Mouse (Mus musculus): Measurements from ENCODE around the gene Ttc23. TPM values are rescaled to one million over a fixed set of nuclear protein-coding genes. Genes with fewer than 3 reads are reported as not detected.

Gene Ttc23
- total RNA-seq (2022), result 10 to 100 TPM; 17.8 to 24.1 (median 22.1) TPM

GRCm38 (mm10) chr7:67647277-67647676 is at the start of gene Ttc23:
Gene Ttc23, plus strand, starts transcription at chr7:67647410.
- no peak for DNase-seq (ENCODE audit: low spot score in 2 of 2)

GRCm38 (mm10) chr7:67598050-67598449 is 49.2 kb upstream of the Ttc23 start:
- peak; percentile 51 to 80 for DNase-seq (ENCODE audit: low spot score in 2 of 2)

- no peak for DNase-seq (ENCODE audit: low spot score in 2 of 2)
Measured at GRCm38 (mm10) chr7:67605114-67605513, 42.1 kb upstream of the Ttc23 start.

GRCm38 (mm10) chr7:67606250-67606649 is 41.0 kb upstream of the Ttc23 start:
- DNase-seq (ENCODE audit: low spot score in 2 of 2), result no peak

GRCm38 (mm10) chr7:67607669-67608347 is 39.4 kb upstream of the Ttc23 start:
- no peak for DNase-seq (ENCODE audit: low spot score in 2 of 2)

- DNase-seq (ENCODE audit: low spot score in 2 of 2), result no peak
Measured at GRCm38 (mm10) chr7:67608348-67609024, 38.7 kb upstream of the Ttc23 start.

- DNase-seq (ENCODE audit: low spot score in 2 of 2), result peak in 1 of 2 experiments; percentile 30
Measured at GRCm38 (mm10) chr7:67613795-67614463, 33.3 kb upstream of the Ttc23 start.

GRCm38 (mm10) chr7:67614464-67614861 is 32.7 kb upstream of the Ttc23 start:
- no peak for DNase-seq (ENCODE audit: low spot score in 2 of 2)

- no peak for DNase-seq (ENCODE audit: low spot score in 2 of 2)
Measured at GRCm38 (mm10) chr7:67616890-67617289, 30.3 kb upstream of the Ttc23 start.

- DNase-seq (ENCODE audit: low spot score in 2 of 2), result no peak
Measured at GRCm38 (mm10) chr7:67617646-67618045, 29.6 kb upstream of the Ttc23 start.

- no peak for DNase-seq (ENCODE audit: low spot score in 2 of 2)
Measured at GRCm38 (mm10) chr7:67618316-67618715, 28.9 kb upstream of the Ttc23 start.

- no peak for DNase-seq (ENCODE audit: low spot score in 2 of 2)
Measured at GRCm38 (mm10) chr7:67619836-67620235, 27.4 kb upstream of the Ttc23 start.

GRCm38 (mm10) chr7:67622151-67622550 is 25.1 kb upstream of the Ttc23 start:
- DNase-seq (ENCODE audit: low spot score in 2 of 2), result no peak

GRCm38 (mm10) chr7:67626671-67627070 is 20.5 kb upstream of the Ttc23 start:
- no peak for DNase-seq (ENCODE audit: low spot score in 2 of 2)

GRCm38 (mm10) chr7:67629681-67630080 is 17.5 kb upstream of the Ttc23 start:
- DNase-seq (ENCODE audit: low spot score in 2 of 2), result no peak

GRCm38 (mm10) chr7:67630817-67631216 is 16.4 kb upstream of the Ttc23 start:
- DNase-seq (ENCODE audit: low spot score in 2 of 2), result peak; percentile 53 to 59

- DNase-seq (ENCODE audit: low spot score in 2 of 2), result no peak
Measured at GRCm38 (mm10) chr7:67632380-67632779, 14.8 kb upstream of the Ttc23 start.

- DNase-seq (ENCODE audit: low spot score in 2 of 2), result no peak
Measured at GRCm38 (mm10) chr7:67634210-67634609, 13.0 kb upstream of the Ttc23 start.

GRCm38 (mm10) chr7:67636161-67636560 is 11.0 kb upstream of the Ttc23 start:
- no peak for DNase-seq (ENCODE audit: low spot score in 2 of 2)

- DNase-seq (ENCODE audit: low spot score in 2 of 2), result no peak
Measured at GRCm38 (mm10) chr7:67639006-67639405, 8.2 kb upstream of the Ttc23 start.

- no peak for DNase-seq (ENCODE audit: low spot score in 2 of 2)
Measured at GRCm38 (mm10) chr7:67642955-67643354, 4.3 kb upstream of the Ttc23 start.

- DNase-seq (ENCODE audit: low spot score in 2 of 2), result no peak
Measured at GRCm38 (mm10) chr7:67644291-67644690, 2.9 kb upstream of the Ttc23 start.

All from gastrocnemius, adult 8-10 months (tissue).